Mouse (Mus musculus): ENCODE results near the gene Olfr1361.
A peak's percentile ranks its signal among the peaks of the same experiment; 100 is the strongest.

Gene Olfr1361

DNA sequence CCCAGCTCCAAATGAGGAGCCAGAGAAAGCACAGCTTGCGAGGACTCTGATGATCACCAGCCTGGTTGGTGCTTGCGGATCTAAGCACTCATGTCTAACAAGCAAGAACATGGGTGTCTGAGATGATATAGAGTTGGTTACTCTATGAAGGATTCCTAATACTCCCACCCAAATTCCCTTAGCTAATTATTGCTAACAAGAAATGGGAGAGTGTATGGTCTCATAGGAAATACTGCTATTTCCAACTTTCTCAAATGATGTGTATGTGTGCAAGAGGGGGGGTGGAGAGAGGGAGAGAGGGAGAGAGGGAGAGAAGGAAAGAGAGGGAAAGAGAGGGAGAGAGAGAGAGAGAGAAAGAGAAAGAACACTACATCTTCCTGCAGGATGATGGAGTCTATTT is at the start of gene Olfr1361:
TSS of gene Olfr1361 (minus strand) at position 101 of the 400 bp plus-strand sequence.
- no peak for DNase-seq (ENCODE audit: inconsistent age in 2 of 2, low spot score in 1 of 2)

GRCm38 (mm10) chr13:21711698-21712097 is 48.5 kb upstream of the Olfr1361 start:
- DNase-seq (ENCODE audit: inconsistent age in 2 of 2, low spot score in 1 of 2) = no peak

GRCm38 (mm10) chr13:21710821-21711525 is 47.8 kb upstream of the Olfr1361 start:
- DNase-seq (ENCODE audit: inconsistent age in 2 of 2, low spot score in 1 of 2) = peak; percentile 80 to 96

DNA sequence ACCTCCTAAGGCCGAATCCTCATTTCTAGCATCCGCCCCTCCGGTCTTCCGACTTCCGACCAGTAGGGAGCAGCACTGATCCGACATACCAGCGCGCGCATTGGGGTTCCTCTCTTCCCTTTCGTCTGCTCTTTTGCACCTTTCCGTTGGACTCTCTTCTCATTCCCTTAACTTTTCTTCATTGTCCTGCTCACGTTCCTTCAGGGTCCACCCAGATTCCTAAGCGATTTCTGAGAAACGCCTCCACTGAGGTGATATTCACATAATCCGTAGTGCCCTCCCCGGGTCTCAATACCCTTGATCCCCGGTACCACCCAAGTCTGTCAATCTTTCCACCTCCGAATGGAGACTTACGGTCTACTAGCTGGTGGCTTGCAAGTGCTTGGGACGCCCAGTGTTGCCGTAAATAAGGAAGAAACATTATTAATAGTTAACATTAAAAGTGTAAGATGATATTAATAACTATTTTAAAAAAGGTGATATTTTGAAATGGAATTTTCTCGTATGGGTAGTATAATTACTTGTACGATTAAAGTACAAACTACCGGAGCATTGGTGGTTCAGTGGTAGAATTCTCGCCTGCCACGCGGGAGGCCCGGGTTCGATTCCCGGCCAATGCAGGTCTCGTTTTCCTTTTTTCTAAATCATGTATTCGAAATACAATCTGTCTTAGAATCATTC is 47.0 kb upstream of the Olfr1361 start:
- peak; percentile 90 to 98 for DNase-seq (ENCODE audit: inconsistent age in 2 of 2, low spot score in 1 of 2)

GRCm38 (mm10) chr13:21706669-21707068 is 43.5 kb upstream of the Olfr1361 start:
- DNase-seq (ENCODE audit: inconsistent age in 2 of 2, low spot score in 1 of 2) = peak in 1 of 2 experiments; percentile 9

DNA sequence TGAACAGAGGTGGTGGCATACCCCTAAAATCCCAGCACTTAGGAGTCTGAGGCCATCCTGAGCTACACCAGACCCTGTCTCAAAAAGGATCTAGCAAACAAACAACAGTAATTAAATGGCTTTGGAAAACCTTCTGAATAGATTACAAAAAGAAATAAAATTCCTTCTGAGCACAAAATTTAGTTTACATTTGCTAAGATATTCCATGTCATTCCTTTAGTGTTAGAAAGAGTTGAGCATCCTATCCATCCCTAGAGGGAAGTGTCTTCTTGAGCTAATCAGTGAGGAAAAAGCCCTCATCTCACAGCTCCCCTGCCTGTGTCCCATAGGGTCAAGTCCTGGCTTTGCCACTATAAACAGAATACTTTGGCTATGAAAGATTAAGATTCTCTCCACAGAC is 34.6 kb upstream of the Olfr1361 start, which contains the start of gene Olfr1359:
TSS of gene Olfr1359 (plus strand) at position 301 of the 400 bp plus-strand sequence.
- no peak for DNase-seq (ENCODE audit: inconsistent age in 2 of 2, low spot score in 1 of 2)

- no peak for DNase-seq (ENCODE audit: inconsistent age in 2 of 2, low spot score in 1 of 2)
Measured at GRCm38 (mm10) chr13:21677305-21677704, 14.1 kb upstream of the Olfr1361 start, which contains the start of gene Olfr1360. Gene Olfr1360, minus strand, starts transcription at chr13:21677405.

- DNase-seq (ENCODE audit: inconsistent age in 2 of 2, low spot score in 1 of 2) = peak in 1 of 2 experiments; percentile 19
Measured at GRCm38 (mm10) chr13:21642418-21642817, 20.8 kb downstream of the Olfr1361 start, which contains the start of gene Olfr11. Gene Olfr11, minus strand, starts transcription at chr13:21642518.

GRCm38 (mm10) chr13:21613922-21614321 is 49.3 kb downstream of the Olfr1361 start, which contains the start of gene Olfr1362:
Gene Olfr1362, minus strand, starts transcription at chr13:21614022.
- DNase-seq (ENCODE audit: inconsistent age in 2 of 2, low spot score in 1 of 2) = no peak
